Mouse (Mus musculus): ENCODE data around the gene Zswim3. TPM values are rescaled to one million over a fixed set of nuclear protein-coding genes. Genes with fewer than 3 reads are reported as not detected.

The Zswim3 gene
- polyA plus RNA-seq, 1 experiment from 2014 or later, result 13.0 TPM

DNA sequence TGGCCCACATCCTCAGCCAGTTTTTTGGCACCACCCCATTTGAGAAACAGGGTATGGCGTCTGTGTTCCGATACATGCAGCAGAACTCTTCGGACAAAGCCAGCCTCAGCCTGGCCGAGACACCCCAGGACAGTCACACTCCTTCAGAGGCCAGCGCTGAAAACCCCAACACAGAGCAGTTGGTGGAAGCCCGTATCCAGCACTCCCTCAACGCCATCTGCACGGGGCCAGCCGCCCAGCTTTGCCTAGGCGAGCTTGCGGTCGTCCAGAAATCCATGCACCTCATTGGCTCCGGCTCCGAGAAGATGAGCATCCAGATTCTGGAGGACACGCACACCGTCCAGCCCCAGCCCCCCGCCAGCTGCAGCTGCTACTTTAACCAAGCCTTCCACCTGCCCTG, 20.6 kb downstream of the Zswim3 start:
- Histone ChIP-seq H3K27me3 (replicated peaks; ENCODE audit: control insufficient read depth, insufficient read depth, low read length) (no peaks in the 10 kb centered on the region), H3K36me3 (ENCODE audit: control insufficient read depth, insufficient read depth, low read length) (peaks cover 52% of the 10 kb centered on the region), H3K9ac (ENCODE audit: low read length) (no peak overlapping the region), H3K4me1 (ENCODE audit: control insufficient read depth, insufficient read depth, low read length) (peaks cover 9% of the 10 kb centered on the region; the same call in 1 of the 2 replicates), H3K27ac (ENCODE audit: low read depth, low read length) (no peak overlapping the region), H3K4me2 (ENCODE audit: low read length) (no peak overlapping the region), H3K9me3 (replicated peaks; ENCODE audit: control insufficient read depth, low read length) (no peaks in the 10 kb centered on the region), H3K4me3 (ENCODE audit: low read depth, low read length) (no peak overlapping the region)
- DNase-seq (ENCODE audit: low spot score) (no peak), ATAC-seq (no peak)
- 95% methylated on average over 17 of the region's 17 CpGs for WGBS

DNA sequence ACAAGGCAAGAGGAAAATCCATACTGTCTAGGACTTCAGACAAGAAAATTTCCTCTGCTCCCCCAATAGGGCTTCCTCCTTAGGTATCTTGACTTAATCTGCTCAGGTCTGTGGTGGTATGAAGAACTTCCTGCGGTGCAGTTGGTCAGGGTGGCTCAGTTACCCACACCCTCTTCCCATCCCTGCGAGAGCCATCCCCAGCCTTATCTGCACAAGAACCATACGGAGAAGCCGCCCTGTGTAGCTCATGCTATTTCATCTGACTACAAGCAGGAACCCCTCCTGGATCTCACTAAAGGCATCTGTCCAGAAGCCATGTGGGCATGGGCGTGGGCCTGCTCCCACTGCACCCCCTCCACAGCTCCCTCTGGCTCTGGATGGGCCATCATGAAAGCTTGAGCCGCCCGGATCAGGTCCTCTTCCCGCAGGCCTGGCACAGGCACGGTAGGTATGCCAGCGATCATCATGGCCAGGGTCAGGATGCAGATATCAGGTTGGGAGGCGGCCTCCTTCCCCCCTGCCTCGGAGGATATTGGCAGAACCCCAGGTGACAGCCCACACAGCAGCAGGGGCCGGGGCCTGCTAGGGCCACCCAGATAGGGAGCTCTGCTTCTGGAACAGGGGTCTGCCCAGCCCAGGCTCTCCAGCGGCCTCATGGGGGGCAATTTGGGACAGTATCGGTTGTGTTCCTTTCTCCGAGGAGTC, 22.4 kb downstream of the Zswim3 start:
- Histone ChIP-seq H3K4me2 (ENCODE audit: low read length) (no peak overlapping the region), H3K27me3 (replicated peaks; ENCODE audit: control insufficient read depth, insufficient read depth, low read length) (no peaks in the 10 kb centered on the region), H3K9me3 (replicated peaks; ENCODE audit: control insufficient read depth, low read length) (no peaks in the 10 kb centered on the region), H3K27ac (ENCODE audit: low read depth, low read length) (no peak overlapping the region), H3K4me3 (ENCODE audit: low read depth, low read length) (no peak overlapping the region), H3K9ac (ENCODE audit: low read length) (no peak overlapping the region), H3K36me3 (ENCODE audit: control insufficient read depth, insufficient read depth, low read length) (peaks cover 42% of the 10 kb centered on the region), H3K4me1 (ENCODE audit: control insufficient read depth, insufficient read depth, low read length) (peaks cover 6% of the 10 kb centered on the region; the same call in 1 of the 2 replicates)
- no peak for ATAC-seq
- WGBS, result 88% methylated on average over 16 of the region's 16 CpGs
- no peak for DNase-seq (ENCODE audit: low spot score)

DNA sequence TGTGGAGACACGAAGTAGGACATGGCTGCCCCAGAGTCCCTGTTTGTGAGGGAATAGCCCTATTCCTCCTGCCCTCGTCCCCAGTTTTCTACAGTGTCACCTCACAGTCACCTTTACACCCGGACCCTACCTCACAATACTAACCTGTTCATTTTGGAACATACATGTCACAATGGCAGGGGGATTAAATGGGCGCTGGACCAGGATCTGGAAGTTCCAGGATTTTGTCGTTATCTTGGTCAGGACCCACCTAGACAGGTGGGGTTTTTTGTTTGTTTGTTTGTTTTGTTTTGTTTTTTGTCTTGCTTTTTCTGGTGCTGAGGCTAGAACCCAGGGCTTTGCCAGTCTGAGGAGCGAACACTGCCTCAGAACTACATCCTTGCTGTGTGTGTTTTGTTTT, 23.5 kb downstream of the Zswim3 start, which contains the start of gene Spata25:
Spata25 (minus strand) TSS at position 101 of the 400 bp plus-strand sequence.
- H3K27me3 ChIP-seq (replicated peaks; ENCODE audit: control insufficient read depth, insufficient read depth, low read length), result no peaks in the 10 kb centered on the region
- H3K4me3 ChIP-seq (ENCODE audit: low read depth, low read length), result no peak within 1 kb of the TSS
- WGBS, result 91% methylated on average over 6 of the region's 6 CpGs
- H3K4me1 ChIP-seq (ENCODE audit: control insufficient read depth, insufficient read depth, low read length), result peaks cover 4% of the 10 kb centered on the region; the same call in 1 of the 2 replicates
- DNase-seq (ENCODE audit: low spot score), result no peak
- peaks cover 42% of the 10 kb centered on the region for H3K36me3 ChIP-seq (ENCODE audit: control insufficient read depth, insufficient read depth, low read length)
- no peak within 1 kb of the TSS for H3K4me2 ChIP-seq (ENCODE audit: low read length)
- no peak for ATAC-seq
- no peaks in the 10 kb centered on the region for H3K9me3 ChIP-seq (replicated peaks; ENCODE audit: control insufficient read depth, low read length)
- no peak within 1 kb of the TSS for H3K27ac ChIP-seq (ENCODE audit: low read depth, low read length)
- no peak within 1 kb of the TSS for H3K9ac ChIP-seq (ENCODE audit: low read length)

DNA sequence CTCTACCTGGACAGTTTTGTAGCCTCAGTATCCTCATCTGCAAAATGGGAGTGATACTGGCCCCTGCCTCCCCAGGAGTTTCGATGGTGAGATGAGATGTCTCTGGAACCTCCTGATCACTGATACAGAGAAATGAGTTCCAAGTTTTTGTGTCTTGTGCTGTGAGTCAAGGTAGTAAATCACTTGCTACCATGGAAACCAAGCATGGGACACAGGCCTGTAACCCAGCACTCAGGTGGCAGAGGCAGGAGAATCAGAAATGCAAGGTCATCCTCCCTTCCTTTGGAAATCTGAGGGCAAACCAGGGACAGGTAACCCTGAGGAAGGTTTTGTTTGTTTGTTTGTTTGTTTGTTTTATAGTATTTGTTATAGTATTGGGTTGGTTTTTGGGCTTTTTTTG, 24.2 kb downstream of the Zswim3 start:
- 100% methylated on average over 1 of the region's 1 CpGs for WGBS
- Histone ChIP-seq H3K9ac (ENCODE audit: low read length) (no peak overlapping the region), H3K4me3 (ENCODE audit: low read depth, low read length) (no peak overlapping the region), H3K27me3 (replicated peaks; ENCODE audit: control insufficient read depth, insufficient read depth, low read length) (no peaks in the 10 kb centered on the region), H3K9me3 (replicated peaks; ENCODE audit: control insufficient read depth, low read length) (no peaks in the 10 kb centered on the region), H3K36me3 (ENCODE audit: control insufficient read depth, insufficient read depth, low read length) (peaks cover 42% of the 10 kb centered on the region), H3K4me2 (ENCODE audit: low read length) (no peak overlapping the region), H3K4me1 (ENCODE audit: control insufficient read depth, insufficient read depth, low read length) (peaks cover 2% of the 10 kb centered on the region), H3K27ac (ENCODE audit: low read depth, low read length) (no peak overlapping the region)
- DNase-seq (ENCODE audit: low spot score) (no peak), ATAC-seq (no peak)

DNA sequence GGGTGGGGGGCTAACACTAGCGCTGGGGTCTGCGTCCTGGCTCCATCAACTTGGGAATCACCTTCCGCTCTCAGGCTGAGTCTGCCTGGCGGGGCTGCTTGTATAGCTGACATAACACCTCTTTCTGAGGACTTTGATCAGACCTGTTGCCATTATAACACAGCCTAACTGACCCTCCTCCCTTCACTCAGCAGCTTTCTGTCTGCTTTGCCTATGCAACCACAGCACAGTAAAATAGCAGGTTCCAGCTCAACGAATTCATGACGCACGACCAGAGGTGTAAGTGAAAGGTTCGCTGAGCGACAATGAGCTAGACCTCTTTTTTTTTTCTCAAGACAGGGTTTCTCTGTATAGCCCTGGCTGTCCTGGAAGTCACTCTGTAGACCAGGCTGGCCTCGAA, 26.1 kb downstream of the Zswim3 start:
- DNase-seq (ENCODE audit: low spot score) (no peak), ATAC-seq (no peak)
- Histone ChIP-seq H3K9me3 (replicated peaks; ENCODE audit: control insufficient read depth, low read length) (no peaks in the 10 kb centered on the region), H3K27ac (ENCODE audit: low read depth, low read length) (no peak overlapping the region), H3K4me2 (ENCODE audit: low read length) (no peak overlapping the region), H3K4me1 (ENCODE audit: control insufficient read depth, insufficient read depth, low read length) (peaks cover 11% of the 10 kb centered on the region), H3K27me3 (replicated peaks; ENCODE audit: control insufficient read depth, insufficient read depth, low read length) (no peaks in the 10 kb centered on the region), H3K9ac (ENCODE audit: low read length) (no peak overlapping the region), H3K36me3 (ENCODE audit: control insufficient read depth, insufficient read depth, low read length) (peaks cover 27% of the 10 kb centered on the region), H3K4me3 (ENCODE audit: low read depth, low read length) (no peak overlapping the region)
- WGBS, result 87% methylated on average over 10 of the region's 10 CpGs

DNA sequence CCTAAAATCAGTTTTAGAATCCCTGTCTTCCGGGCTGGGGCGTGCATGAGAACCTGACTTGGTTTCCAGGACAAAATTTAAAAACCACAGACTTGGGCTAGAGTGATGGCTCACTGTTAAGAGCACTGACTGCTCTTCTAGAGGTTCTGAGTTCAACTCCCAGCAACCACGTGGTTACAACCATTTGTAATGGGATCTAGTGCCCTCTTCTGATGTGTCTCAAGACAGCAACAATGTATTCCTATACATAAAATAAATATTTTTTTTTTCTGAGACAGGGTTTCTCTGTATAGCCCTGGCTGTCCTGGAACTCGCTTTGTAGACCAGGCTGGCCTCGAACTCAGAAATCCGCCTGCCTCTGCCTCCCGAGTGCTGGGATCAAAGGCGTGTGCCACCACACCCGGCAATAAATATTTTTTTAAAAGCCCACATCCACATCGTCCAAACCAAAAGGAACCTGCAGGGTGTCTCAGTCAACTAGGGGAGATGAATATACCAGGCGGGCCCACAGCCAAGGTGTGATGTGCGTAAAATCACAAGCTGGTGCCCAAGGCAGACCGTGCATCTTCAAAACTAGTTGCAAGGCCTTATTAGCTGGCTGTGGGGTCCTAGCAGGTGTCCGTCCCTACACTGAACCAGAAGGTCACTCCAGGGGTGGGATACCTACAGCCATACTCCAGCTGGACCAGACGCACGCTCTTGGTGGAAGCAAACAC, 27.3 kb downstream of the Zswim3 start:
- H3K4me3 ChIP-seq (ENCODE audit: low read depth, low read length), result peak overlapping the region; percentile 72
- no peak for DNase-seq (ENCODE audit: low spot score)
- 65% methylated on average over 16 of the region's 16 CpGs for WGBS

DNA sequence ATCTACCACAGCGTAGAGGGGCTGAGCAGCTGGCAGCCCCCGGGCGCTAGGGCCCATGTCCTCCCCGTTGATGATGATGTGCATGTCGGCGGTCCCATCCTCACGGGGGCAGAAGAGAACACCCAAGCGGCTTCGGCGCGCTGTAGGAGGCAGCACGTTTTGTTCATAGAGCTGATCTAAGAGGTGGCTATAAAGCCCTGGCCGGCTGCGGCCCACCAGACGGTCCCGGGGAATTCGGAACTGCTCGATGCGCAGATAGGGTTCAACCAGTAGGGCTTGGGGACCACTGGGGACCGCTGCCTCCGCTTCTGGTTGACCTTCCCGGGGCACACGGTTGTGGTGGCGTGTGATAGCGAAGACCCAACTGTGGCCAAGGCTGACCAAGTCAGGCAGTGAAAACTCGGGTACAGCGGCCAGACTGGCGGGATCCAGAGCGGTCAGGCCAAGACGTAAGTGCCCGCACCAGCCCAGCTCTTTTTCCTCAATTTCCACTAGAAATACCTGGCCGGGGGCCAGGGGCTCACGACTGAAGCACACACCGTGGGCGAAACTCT, 27.9 kb downstream of the Zswim3 start, which contains the start of gene Ctsa:
Ctsa (plus strand) TSS at position 126 of the 554 bp plus-strand sequence.
- 1% methylated on average over 35 of the region's 35 CpGs for WGBS
- H3K4me1 ChIP-seq (ENCODE audit: control insufficient read depth, insufficient read depth, low read length), result peaks cover 11% of the 10 kb centered on the region
- H3K4me3 ChIP-seq (ENCODE audit: low read depth, low read length), result peak within 1 kb of the TSS; percentile 72
- no peaks in the 10 kb centered on the region for H3K27me3 ChIP-seq (replicated peaks; ENCODE audit: control insufficient read depth, insufficient read depth, low read length)
- H3K27ac ChIP-seq (ENCODE audit: low read depth, low read length), result peak within 1 kb of the TSS; percentile 44
- no peaks in the 10 kb centered on the region for H3K9me3 ChIP-seq (replicated peaks; ENCODE audit: control insufficient read depth, low read length)
- peak within 1 kb of the TSS; percentile 100 for H3K4me2 ChIP-seq (ENCODE audit: low read length)
- peaks cover 20% of the 10 kb centered on the region for H3K36me3 ChIP-seq (ENCODE audit: control insufficient read depth, insufficient read depth, low read length)
- H3K9ac ChIP-seq (ENCODE audit: low read length), result peak within 1 kb of the TSS; percentile 78
- peak; percentile 84 for DNase-seq (ENCODE audit: low spot score)
- peak; percentile 78 for ATAC-seq

More for the DNA sequence above, 27.3 kb downstream of the Zswim3 start:
- H3K27me3 ChIP-seq (replicated peaks; ENCODE audit: control insufficient read depth, insufficient read depth, low read length), result no peaks in the 10 kb centered on the region
- peaks cover 21% of the 10 kb centered on the region for H3K36me3 ChIP-seq (ENCODE audit: control insufficient read depth, insufficient read depth, low read length)
- H3K4me1 ChIP-seq (ENCODE audit: control insufficient read depth, insufficient read depth, low read length), result peaks cover 11% of the 10 kb centered on the region
- H3K27ac ChIP-seq (ENCODE audit: low read depth, low read length), result peak overlapping the region; percentile 44; the same call in 1 of the 2 replicates
- H3K9me3 ChIP-seq (replicated peaks; ENCODE audit: control insufficient read depth, low read length), result no peaks in the 10 kb centered on the region
- H3K4me2 ChIP-seq (ENCODE audit: low read length), result peak overlapping the region; percentile 100
- H3K9ac ChIP-seq (ENCODE audit: low read length), result peak overlapping the region; percentile 78
- no peak for ATAC-seq

DNA sequence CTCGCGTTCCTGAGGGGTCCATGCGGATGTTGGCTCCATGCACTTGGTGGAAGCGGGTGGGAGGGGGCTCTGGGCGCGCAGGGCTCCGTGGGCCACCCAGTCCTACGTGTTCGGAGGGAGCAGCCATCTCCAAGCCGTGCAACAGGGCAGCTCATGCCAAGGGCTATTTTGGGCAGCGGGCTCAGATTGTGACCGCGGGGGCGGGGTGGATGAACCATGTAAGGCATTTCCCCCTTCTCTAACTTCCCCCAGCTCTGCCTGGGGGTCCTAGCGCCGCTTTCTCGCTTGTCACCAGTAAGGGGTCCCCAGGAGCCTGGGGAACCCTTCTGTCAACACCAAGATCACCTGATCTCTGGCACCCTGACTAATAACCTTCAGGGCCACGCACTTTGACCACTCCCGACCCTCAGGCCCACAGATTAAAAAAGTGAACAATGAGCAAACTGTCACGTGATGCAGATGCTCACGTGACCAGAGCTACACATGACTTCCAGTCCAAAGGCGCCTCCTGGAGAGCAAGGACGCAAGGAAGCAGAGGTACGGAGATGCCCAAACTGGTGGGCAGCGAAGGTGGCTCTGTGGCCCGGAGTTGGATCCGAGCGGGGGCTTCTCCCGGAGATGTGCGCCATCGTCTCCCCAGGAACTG, 28.5 kb downstream of the Zswim3 start, which contains the start of gene Neurl2:
Neurl2 (minus strand) TSS at position 143 of the 646 bp plus-strand sequence.
- Histone ChIP-seq H3K4me2 (ENCODE audit: low read length) (peak within 1 kb of the TSS; percentile 100), H3K9ac (ENCODE audit: low read length) (peak within 1 kb of the TSS; percentile 78), H3K27ac (ENCODE audit: low read depth, low read length) (peak within 1 kb of the TSS; percentile 44), H3K4me3 (ENCODE audit: low read depth, low read length) (peak within 1 kb of the TSS; percentile 72), H3K4me1 (ENCODE audit: control insufficient read depth, insufficient read depth, low read length) (peaks cover 11% of the 10 kb centered on the region), H3K9me3 (replicated peaks; ENCODE audit: control insufficient read depth, low read length) (no peaks in the 10 kb centered on the region), H3K27me3 (replicated peaks; ENCODE audit: control insufficient read depth, insufficient read depth, low read length) (no peaks in the 10 kb centered on the region), H3K36me3 (ENCODE audit: control insufficient read depth, insufficient read depth, low read length) (peaks cover 17% of the 10 kb centered on the region)
- ATAC-seq (peak; percentile 72), DNase-seq (ENCODE audit: low spot score) (peak; percentile 97)
- under 1% methylated on average over 31 of the region's 31 CpGs for WGBS

All from forebrain, embryonic 14.5 days (tissue).